Mouse (Mus musculus): ENCODE measurements around the gene Selplg. TPM values are rescaled to one million over a fixed set of nuclear protein-coding genes. Genes with fewer than 3 reads are reported as not detected.
"Not testable (repeated sequence)": the region's sequence is repeated elsewhere in the genome, so short reads cannot be mapped to it uniquely, and the experiment has no call there.

The Selplg gene
- polyA plus RNA-seq, 1 experiment from 2014 or later: 2.5 TPM

DNA sequence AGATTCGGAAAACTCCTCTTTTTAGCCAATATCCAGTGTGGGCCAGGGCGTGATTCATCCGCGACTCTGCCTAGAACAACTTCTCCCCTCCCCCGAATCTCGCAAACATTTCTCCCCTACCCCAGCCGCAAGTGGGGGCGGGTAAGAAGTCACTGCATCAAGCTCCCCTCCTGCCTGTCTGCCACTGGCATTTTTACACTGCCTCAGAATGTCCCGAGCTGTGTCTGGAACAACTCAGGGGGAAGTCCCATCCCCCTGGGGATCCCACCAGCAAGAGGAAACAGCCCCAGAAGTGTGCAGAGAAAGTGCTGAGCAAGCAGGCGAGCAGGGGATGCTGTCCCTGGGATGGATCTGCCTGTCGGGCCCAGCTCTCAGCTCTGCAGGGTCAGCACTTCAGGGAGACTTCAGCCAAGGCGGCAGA lies 48.9 kb downstream of the Selplg start:
- no peak overlapping the region for H3K9ac ChIP-seq
- H3K36me3 ChIP-seq: peaks cover 2% of the 10 kb centered on the region; the same call in 1 of the 2 replicates
- no peaks in the 10 kb centered on the region for H3K9me3 ChIP-seq
- H3K27me3 ChIP-seq: peaks cover 15% of the 10 kb centered on the region
- 19% methylated on average over 12 of the region's 12 CpGs for WGBS
- no peak overlapping the region for H3K4me3 ChIP-seq
- ATAC-seq (ENCODE audit: low read depth): no peak
- H3K4me2 ChIP-seq: no peak overlapping the region
- peak overlapping the region; percentile 14; the same call in 1 of the 2 replicates for H3K27ac ChIP-seq (replicated peaks)
- peaks cover 4% of the 10 kb centered on the region for H3K4me1 ChIP-seq (replicated peaks)

DNA sequence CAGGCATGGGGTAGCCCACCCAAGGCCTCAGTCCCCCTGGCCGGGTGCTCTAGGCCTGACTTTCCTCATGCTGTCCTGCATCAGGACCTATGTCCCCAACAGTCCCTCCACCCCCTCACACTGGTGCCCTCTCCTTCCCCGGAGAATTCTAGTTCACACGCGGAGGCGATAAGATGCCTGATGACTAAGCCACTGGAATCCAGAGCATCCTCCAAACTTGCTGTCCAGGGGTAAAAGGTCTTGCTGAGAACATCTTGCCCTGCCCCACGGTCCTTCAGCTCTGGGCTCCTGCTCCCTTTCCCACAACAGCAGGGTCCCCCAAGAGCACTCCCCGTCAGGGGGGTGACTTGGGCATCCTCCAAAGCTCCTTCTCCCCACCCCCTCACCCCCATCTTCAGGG lies 49.8 kb downstream of the Selplg start:
- H3K9ac ChIP-seq: no peak overlapping the region
- H3K27me3 ChIP-seq: peaks cover 15% of the 10 kb centered on the region
- no peaks in the 10 kb centered on the region for H3K4me1 ChIP-seq (replicated peaks)
- 88% methylated on average over 7 of the region's 7 CpGs for WGBS
- no peak for ATAC-seq (ENCODE audit: low read depth)
- H3K9me3 ChIP-seq: no peaks in the 10 kb centered on the region
- no peak overlapping the region for H3K4me3 ChIP-seq
- H3K27ac ChIP-seq (replicated peaks): no peak overlapping the region
- H3K36me3 ChIP-seq: peaks cover 9% of the 10 kb centered on the region; the same call in 1 of the 2 replicates
- H3K4me2 ChIP-seq: no peak overlapping the region

DNA sequence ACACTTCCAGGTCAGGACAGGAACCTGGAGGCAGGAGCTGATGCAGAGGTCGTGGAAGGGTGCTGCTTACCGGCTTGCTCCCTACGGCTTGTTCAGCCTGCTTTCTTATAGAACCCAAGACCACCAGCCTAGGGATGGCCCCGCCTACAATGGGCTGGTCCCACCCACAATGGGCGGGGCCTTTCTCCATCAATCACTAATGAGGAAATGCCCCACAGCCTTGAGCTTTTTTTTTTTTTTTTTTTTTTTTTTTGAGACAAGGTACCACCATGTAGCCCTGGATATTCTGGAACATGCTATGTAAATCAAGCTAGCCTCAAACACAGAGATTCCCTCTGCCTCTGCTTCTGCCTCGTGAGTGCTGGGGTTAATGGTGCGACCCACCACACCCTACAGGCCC lies 50.6 kb downstream of the Selplg start:
- Histone ChIP-seq H3K4me2 (no peak overlapping the region), H3K4me1 (replicated peaks) (no peaks in the 10 kb centered on the region), H3K36me3 (peaks cover 16% of the 10 kb centered on the region), H3K9ac (no peak overlapping the region), H3K27ac (replicated peaks) (no peak overlapping the region), H3K4me3 (no peak overlapping the region), H3K9me3 (no peaks in the 10 kb centered on the region), H3K27me3 (peaks cover 15% of the 10 kb centered on the region)
- ATAC-seq (ENCODE audit: low read depth): no peak
- 80% methylated on average over 7 of the region's 7 CpGs for WGBS

DNA sequence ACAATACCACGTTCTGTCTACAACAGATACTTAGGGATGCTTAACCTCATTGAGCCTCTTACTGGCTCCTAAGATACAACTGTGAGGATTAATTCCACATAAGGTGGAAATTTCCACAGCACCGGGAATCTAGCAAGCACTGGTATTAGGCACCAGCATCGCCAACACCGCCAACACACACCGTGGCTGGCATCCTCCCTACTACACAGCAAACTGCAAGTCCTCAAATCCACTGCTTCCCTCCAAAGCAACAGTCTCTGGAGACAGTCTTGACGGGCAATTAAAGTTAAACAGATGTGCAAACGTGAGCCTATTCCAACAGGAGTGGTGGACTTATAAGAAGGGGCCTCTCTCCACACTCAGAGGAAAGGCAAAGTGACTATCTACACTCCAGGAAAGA lies 51.2 kb downstream of the Selplg start:
- no peak for ATAC-seq (ENCODE audit: low read depth)
- Histone ChIP-seq H3K4me2 (no peak overlapping the region), H3K27ac (replicated peaks) (no peak overlapping the region), H3K4me1 (replicated peaks) (no peaks in the 10 kb centered on the region), H3K9me3 (no peaks in the 10 kb centered on the region), H3K9ac (no peak overlapping the region), H3K4me3 (no peak overlapping the region), H3K27me3 (peaks cover 15% of the 10 kb centered on the region), H3K36me3 (peaks cover 22% of the 10 kb centered on the region)
- 88% methylated on average over 7 of the region's 7 CpGs for WGBS

DNA sequence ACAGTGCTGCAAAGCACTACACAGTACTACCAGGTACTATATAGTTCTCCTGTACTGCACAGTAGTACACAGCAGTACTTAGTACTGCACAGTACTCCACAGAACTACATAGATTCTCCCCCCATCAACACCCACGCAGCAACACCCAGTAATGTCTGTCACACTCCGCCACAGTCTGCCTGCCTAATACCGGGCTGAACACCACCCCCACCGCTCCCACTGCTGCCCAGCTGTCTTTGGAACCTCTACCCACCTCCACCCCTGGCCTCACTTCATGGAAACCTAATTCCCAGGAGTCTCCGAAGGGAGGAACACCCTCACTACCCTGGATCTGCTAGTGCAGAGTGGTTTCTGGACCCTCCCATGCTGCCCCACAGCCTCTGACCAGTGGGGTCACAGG lies 51.7 kb downstream of the Selplg start:
- no peak overlapping the region for H3K4me2 ChIP-seq
- no peaks in the 10 kb centered on the region for H3K4me1 ChIP-seq (replicated peaks)
- ATAC-seq (ENCODE audit: low read depth): no peak
- no peak overlapping the region for H3K4me3 ChIP-seq
- peaks cover 15% of the 10 kb centered on the region for H3K27me3 ChIP-seq
- no peak overlapping the region for H3K27ac ChIP-seq (replicated peaks)
- no peak overlapping the region for H3K9ac ChIP-seq
- no peaks in the 10 kb centered on the region for H3K9me3 ChIP-seq
- whole genome bisulfite sequencing: 91% methylated on average over 5 of the region's 5 CpGs
- H3K36me3 ChIP-seq: peaks cover 27% of the 10 kb centered on the region

DNA sequence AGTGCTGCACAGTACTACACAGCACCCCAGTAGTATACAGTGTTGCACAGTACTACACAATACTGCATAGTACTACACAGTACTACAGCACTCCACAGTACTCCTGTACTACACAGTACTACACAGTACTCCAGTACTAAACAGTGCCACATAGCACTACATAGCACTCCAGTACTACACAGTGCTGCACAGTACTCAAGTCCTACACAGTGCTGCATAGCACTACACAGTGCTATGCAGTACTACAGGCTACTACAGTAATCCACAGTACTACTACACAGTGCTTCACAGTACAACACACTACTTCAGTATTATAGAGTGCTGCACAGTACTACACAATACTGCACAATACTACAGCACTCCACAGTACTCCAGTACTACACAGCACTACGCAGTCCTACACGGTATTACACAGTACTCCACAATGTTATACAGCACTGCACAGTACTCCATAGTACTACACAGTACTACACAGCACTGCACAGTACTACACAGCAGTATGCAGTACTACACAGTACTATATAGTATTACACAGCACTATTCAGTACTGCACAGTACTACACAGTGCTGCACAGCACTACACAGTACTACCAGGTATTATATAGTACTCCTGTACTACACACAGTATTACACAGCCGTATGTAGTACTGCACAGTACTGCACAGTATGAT lies 52.2 kb downstream of the Selplg start:
- no peaks in the 10 kb centered on the region for H3K4me1 ChIP-seq (replicated peaks)
- no peak overlapping the region for H3K4me2 ChIP-seq
- ATAC-seq (ENCODE audit: low read depth): 0 out of 2 replicates have a peak, but pooled peaks have one; percentile 33
- no peak overlapping the region for H3K4me3 ChIP-seq
- H3K9ac ChIP-seq: no peak overlapping the region
- WGBS: 98% methylated on average over 3 of the region's 3 CpGs
- H3K27me3 ChIP-seq: peaks cover 15% of the 10 kb centered on the region
- H3K36me3 ChIP-seq: peaks cover 32% of the 10 kb centered on the region
- no peaks in the 10 kb centered on the region for H3K9me3 ChIP-seq
- no peak overlapping the region for H3K27ac ChIP-seq (replicated peaks)

DNA sequence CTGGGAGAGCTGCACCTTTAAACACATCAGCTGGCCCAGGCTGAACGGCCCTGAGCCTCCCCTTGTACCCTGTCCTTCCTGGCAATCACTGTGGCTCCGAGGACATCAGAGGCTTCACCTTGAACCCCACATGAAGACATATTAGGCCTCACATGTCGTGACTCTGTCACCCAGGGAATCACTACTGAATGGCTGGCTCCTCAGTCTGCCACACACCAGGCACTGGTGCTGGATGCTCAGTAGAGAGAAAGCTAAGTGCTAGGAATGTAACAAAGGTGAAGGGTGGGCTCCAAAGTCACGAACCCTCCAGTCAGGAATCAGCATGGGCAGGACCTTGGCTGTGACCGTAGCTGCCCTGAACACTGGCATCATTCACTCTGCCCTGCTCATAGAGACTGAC lies 52.9 kb downstream of the Selplg start:
- no peak overlapping the region for H3K9ac ChIP-seq
- H3K9me3 ChIP-seq: no peaks in the 10 kb centered on the region
- H3K27ac ChIP-seq (replicated peaks): no peak overlapping the region
- no peak overlapping the region for H3K4me3 ChIP-seq
- no peak overlapping the region for H3K4me2 ChIP-seq
- no peak for ATAC-seq (ENCODE audit: low read depth)
- no peaks in the 10 kb centered on the region for H3K4me1 ChIP-seq (replicated peaks)
- WGBS: 78% methylated on average over 5 of the region's 5 CpGs
- H3K27me3 ChIP-seq: peaks cover 15% of the 10 kb centered on the region
- peaks cover 39% of the 10 kb centered on the region for H3K36me3 ChIP-seq

DNA sequence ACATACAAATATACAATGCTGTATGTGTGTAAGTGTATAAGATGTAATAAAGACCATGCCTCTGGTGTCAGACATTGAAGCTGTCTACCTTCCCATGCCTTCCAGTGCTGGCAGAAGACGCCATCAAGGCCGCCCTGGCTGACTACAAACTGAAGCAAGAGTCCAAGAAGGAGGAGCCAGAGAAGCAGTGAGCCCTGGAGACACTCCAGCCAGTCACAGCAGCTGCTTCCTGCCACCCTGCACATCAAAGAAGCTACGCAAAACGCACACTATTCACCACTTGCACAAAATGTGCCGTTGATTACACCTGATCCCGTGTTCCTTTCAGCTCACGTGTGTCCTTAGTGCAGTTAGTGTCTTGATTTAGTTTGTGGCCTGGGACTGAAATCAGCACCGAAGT lies 54.7 kb downstream of the Selplg start:
- not testable (repeated sequence) for H3K27me3 ChIP-seq; H3K4me3 ChIP-seq; H3K9me3 ChIP-seq; H3K27ac ChIP-seq (replicated peaks); H3K9ac ChIP-seq; ATAC-seq (ENCODE audit: low read depth); H3K4me2 ChIP-seq
- 90% methylated on average over 8 of the region's 8 CpGs for WGBS
- H3K4me1 ChIP-seq (replicated peaks): peaks cover 13% of the 10 kb centered on the region
- peaks cover 43% of the 10 kb centered on the region for H3K36me3 ChIP-seq

DNA sequence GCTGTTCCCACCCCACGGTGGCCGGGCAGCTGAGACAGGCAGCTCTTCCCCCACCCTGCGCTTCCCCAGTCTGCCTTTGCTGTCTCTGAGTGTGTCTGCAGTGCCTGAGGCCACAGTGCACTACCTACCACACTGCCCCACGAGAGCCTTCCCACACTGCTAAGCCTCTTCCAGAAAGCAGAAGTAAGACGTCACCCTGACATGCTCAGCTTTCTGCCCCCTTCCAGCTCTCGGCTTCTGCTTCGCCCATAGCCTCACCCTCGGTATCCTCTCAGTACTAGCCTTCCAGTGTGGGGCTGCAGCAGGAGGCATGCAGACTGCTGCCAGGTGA lies 55.6 kb downstream of the Selplg start:
- no peak overlapping the region for H3K27ac ChIP-seq (replicated peaks)
- ATAC-seq (ENCODE audit: low read depth): no peak
- no peaks in the 10 kb centered on the region for H3K9me3 ChIP-seq
- peaks cover 13% of the 10 kb centered on the region for H3K4me1 ChIP-seq (replicated peaks)
- 91% methylated on average over 8 of the region's 8 CpGs for WGBS
- no peaks in the 10 kb centered on the region for H3K27me3 ChIP-seq
- H3K36me3 ChIP-seq: peaks cover 43% of the 10 kb centered on the region
- H3K4me2 ChIP-seq: no peak overlapping the region
- H3K4me3 ChIP-seq: no peak overlapping the region
- H3K9ac ChIP-seq: no peak overlapping the region

DNA sequence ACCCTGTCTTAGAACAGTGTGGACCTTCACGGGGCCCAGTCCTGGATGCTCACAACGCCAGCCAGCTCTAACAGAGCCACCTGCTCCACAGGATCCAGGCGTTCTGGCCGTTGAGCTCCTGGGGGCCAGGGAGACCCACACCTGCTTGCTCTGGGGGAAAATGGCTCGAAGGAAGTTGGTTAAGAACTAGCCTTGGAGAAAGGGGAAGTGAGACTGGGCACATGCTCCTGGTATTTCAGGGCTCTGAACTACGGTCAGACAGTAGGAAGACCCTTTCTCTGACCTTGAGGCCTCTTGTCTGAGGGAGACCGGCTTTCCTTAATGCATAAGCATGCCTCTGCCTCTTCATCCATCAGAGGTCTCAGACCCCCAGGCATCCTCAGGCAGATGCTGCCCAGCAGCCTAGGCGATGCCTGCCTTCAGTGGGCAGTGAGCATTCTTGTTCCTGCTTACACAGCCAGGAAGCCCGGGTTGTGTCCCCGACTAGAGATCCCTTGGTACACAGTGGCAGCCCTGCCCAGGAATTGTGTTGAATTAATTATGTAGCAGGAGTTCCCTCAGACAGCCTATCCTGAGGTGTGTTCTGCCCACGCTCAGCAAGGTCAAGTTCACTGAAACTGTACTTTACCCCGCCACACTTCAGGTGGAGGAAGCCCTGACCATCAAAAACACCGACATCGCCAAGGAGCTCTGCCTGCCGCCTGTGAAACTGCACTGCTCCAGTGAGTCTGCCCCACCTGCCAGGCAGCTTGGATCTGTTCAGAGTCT lies 56.1 kb downstream of the Selplg start:
- Histone ChIP-seq H3K36me3 (peaks cover 43% of the 10 kb centered on the region), H3K9me3 (no peaks in the 10 kb centered on the region), H3K9ac (no peak overlapping the region), H3K4me1 (replicated peaks) (peaks cover 13% of the 10 kb centered on the region), H3K27me3 (no peaks in the 10 kb centered on the region), H3K4me2 (no peak overlapping the region), H3K4me3 (no peak overlapping the region), H3K27ac (replicated peaks) (no peak overlapping the region)
- WGBS: 93% methylated on average over 15 of the region's 15 CpGs
- ATAC-seq (ENCODE audit: low read depth): no peak

DNA sequence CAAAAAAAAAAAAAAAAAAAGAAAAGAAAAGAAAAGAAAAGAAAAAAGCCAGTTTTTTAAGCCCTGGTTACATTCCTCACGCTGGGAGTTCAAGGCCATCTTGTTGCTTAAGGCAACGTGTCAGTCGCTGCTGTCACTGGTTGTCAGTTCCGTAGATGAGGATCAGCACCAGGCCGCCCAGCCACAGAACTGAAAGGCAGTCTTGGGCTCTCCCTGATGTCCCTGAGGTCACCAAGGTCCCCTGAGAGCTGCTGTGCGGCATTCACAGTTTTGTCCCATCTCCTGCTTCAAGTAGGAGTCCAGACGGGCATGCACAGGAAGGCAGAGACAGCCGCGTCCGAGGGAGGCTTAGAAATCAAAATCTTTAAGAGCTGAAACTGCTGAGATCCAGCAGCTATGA lies 56.9 kb downstream of the Selplg start:
- H3K27me3 ChIP-seq: no peaks in the 10 kb centered on the region
- H3K36me3 ChIP-seq: peaks cover 43% of the 10 kb centered on the region
- no peak overlapping the region for H3K9ac ChIP-seq
- H3K4me2 ChIP-seq: no peak overlapping the region
- peaks cover 17% of the 10 kb centered on the region for H3K4me1 ChIP-seq (replicated peaks)
- no peak overlapping the region for H3K4me3 ChIP-seq
- H3K9me3 ChIP-seq: no peaks in the 10 kb centered on the region
- ATAC-seq (ENCODE audit: low read depth): no peak
- no peak overlapping the region for H3K27ac ChIP-seq (replicated peaks)
- 91% methylated on average over 10 of the region's 10 CpGs for WGBS

DNA sequence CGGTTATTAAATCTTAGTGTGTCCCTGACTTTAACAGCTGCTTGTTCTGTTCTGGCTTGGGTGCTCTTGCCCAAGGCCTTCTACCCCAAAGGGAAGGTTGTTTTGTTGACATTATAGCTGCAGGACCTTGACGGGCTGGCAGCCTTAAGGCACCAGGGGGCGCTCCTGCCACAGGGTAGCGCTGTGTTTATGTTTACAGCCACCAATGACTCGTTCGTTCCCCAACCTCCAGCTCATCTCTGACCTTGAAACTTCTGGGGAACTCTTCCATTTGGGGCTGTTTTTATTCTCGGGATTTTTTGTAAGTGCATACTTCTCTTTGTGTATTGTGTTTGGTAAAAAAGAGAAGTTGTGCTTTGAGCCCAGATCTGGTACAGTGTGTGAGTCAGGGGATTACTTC lies 58.8 kb downstream of the Selplg start:
- 1% methylated on average over 7 of the region's 7 CpGs for WGBS
- Histone ChIP-seq H3K27me3 (no peaks in the 10 kb centered on the region), H3K4me1 (replicated peaks) (peaks cover 36% of the 10 kb centered on the region), H3K27ac (replicated peaks) (no peak overlapping the region), H3K4me2 (peak overlapping the region; percentile 92), H3K9me3 (no peaks in the 10 kb centered on the region), H3K9ac (peak overlapping the region; percentile 83; the same call in 1 of the 2 replicates), H3K36me3 (peaks cover 42% of the 10 kb centered on the region), H3K4me3 (peak overlapping the region; percentile 99)
- no peak for ATAC-seq (ENCODE audit: low read depth)

All from neural tube, embryonic 13.5 days (tissue).